Mouse (Mus musculus) lung, postnatal 36 days (tissue): ENCODE measurements around the gene Dennd5b.

ENCODE experiments used
- DNase-seq: peaks from one replicate; pipeline ENCODE4 v3.0.0; 2022; ENCODE audit warnings: mixed read lengths

Dennd5b gene

DNA sequence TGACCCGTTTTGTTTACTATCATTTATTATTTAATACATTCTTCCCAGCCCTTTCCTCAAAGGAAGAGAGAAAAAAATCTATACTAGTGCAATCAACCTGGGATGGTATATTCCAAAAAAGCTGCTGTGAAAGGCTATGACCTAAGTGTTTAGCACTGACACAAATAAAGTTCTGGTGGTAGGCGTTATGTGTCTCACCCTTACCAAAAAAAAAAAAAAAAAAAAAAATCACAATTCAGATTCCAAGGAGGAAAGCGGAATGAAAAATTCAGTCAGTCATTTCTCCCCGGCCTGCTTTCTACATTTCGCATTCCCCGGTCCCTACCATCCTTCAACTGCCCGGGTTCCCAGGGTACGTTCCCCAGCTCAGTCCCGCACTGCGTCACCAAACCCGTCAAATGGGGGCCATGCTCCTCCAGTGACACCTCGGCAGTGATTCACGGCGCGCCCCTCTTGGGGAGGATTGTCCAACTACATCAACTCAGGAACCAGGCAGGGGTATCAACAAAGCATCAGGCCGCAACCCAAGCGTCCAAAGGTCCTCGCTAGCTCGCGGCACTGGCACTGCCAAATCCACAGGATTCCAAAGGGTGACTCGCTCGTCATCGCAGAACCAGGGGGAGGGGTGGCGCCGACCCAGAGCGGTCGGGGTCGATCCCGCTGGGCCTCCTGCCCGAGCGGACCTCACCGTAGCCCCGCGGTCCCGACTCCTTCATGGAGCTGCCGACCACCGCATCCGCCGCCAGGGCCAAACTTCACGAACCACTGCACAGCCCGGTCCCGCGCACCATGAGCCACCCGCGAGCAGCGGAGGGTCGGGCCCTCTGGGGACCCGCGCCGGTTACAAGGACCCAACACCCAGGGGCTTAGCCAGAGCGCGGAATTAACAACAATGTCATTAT, 1.1 kb downstream of the Dennd5b start:
- DNase-seq = peak; percentile 52

DNA sequence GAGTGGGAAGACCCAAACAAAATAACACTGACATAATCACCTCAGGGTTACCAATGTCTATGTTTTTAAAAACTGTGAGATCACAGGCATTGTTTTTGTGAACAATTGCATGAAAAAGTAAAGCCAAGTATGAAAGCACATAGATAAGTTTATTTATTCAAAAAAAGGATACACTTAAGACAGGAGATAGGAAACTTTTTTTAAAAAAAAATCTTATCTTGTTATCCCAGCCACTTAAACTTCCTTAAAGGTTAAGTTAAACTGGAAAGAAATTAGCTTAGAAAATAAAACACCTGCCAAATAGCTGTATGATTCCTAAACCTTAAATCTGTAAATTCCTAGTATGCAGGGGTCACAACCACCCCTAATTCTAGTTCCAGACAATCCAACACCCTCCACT, 2.5 kb downstream of the Dennd5b start:
- no peak for DNase-seq

DNA sequence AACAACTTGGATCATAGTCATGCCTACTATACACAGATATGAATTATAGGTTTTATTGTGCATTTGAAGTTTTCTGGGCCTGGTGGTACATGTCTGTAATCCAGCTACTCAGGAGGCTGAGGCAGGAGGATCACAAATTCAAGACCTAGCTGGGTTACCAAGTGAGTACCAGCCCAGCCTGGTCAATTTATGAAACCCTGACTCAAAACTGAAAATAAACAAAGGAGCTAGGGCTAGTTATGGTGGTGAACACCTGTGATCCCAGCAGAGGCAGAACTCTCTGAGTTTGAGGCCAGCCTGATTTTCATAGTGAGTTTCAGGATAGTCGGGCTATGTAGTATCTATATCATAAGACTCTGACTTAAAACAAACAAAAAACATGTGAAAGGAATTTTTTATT, 4.2 kb downstream of the Dennd5b start:
- DNase-seq = no peak

DNA sequence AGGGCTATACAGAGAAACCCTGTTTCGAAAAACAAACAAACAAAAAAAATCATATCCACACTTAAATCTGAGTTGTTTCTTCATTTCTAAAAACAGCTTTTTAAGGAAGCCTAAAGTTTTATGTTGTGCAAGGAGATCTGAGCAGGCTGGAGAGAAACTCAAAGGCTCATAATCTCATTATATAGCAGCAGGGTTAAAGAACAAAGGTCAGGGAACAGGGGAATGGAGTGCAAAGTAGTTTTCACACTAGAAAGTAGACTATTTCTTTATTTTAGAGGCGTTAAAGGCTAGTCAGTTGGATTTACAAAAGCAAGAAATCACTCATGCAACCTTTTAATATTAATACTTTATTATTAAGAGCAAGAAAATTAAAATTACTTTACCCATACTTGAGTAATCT, 5.2 kb downstream of the Dennd5b start:
- no peak for DNase-seq

DNA sequence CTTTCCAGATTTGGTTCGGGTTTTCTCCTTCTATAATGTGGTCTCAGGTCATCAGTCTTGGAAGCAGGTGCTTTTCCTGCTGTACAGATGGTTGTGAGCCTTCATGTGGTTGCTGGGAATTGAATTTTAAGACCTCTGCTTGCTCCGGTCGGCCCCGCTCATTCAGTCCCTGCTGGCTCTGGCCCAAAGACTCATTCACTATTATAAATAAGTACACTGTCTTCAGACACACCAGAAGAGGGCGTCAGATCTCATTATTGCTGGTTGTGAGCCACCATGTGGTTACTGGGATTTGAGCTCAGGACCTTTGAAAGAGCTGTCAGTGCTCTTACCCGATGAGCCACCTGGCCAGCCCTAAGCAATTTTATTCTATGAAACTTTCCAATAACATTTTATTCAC, 6.1 kb downstream of the Dennd5b start:
- peak; percentile 21 for DNase-seq

DNA sequence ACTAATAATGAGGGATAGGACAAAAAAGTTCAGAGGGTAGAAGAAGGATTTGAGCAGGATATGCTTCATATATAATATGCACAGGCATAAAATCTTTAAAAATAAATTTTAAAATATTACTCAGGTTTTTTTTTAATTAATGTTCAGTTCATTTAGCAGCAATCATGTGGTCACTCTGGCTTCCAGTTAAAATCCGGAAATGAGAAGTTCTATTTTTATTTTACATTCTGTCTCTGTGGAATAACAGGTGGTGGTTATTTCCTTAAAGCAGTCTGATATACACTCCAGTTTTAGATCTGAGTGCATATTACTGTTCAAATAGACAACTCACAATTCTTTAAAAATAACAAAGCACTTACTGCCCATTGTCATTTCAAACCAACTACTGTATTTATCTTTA, 6.9 kb downstream of the Dennd5b start:
- DNase-seq = no peak

DNA sequence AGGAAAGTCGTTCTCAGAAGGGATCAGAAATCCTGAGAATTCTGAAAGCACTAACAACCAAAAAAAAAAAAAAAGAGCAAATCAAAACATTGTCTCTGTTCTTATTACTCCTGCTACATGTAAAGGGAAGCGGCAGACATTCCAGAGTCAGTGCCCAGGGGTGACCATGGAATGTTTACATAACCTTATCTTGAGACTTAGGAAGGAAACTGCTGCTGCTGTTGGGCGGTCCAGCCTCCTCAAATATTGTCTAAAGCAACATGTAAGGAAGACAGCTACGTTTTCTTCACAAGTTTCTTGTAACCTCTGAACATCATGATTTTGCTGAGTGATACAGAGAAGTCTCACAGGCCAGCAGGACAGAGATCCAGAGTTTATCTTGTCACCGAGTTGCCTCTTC, 8.0 kb downstream of the Dennd5b start:
- peak; percentile 81 for DNase-seq

DNA sequence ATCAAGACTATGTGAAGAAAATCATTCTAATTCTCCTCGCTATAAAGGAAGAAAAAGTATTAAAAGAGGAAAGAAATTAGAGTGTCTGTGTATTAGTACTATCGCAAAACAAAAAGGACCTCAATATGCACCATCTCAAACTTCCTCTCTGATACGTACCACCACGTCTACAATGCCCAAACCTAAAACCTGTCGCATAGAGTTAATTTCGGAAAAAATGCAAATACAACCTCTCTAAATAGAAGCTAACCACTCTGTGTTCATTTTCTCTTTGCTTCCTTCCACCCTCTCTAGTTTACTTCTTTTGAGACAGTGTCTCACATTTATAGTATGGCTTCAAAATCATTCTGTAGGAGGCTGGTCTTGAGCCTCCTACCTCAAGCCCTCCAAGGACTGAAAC, 9.1 kb downstream of the Dennd5b start:
- DNase-seq = no peak

DNA sequence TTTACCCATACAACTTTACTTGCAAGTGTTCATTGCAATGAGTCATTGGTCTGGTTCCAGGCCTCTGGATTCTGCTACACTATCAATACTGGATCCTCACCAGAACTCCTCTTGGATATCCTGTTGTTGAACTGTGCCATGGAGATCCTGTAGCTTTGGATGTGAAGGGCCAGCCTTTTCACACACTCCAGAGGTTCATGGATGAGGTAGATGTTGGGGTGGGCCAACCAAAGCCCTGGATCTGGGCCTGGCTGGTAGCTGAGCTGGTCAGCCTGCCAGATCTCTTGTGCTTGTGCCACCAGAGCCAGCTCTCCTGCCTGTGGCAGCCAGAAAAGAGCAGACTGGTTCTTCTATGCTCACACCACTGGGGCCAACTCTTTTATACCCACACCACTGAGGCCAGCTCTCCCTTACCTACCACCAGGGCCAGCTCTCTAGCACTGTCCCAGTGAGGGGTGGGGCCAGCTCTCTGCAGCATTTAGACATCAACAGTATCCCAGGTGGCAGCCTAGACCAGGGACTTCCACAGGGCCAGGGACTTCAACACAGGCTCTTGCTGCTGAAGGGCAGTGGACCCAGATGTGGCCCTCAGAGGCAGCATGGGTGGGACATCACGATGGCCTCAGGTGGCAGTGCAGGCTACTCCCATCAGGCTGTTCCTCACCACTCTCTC, 24.2 kb downstream of the Dennd5b start:
- no peak for DNase-seq

DNA sequence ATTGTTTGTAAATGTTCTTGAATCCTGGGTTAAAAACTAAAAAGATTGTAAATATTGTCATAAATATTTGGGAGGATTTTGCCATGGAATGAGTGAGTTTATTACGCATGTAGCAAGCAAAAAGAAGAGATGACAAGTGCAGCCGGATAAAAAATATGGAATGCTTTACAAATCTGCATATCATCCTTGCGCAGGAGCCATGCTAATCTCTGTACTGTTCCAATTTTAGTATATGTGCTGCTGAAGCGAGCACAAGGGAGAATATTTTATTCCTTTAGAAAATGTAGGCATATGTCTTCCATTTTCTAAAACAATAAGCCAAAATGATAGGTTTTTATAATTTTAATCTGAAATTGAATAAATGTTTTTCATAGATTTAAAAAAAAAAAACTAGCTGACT, 27.6 kb downstream of the Dennd5b start:
- DNase-seq = no peak

DNA sequence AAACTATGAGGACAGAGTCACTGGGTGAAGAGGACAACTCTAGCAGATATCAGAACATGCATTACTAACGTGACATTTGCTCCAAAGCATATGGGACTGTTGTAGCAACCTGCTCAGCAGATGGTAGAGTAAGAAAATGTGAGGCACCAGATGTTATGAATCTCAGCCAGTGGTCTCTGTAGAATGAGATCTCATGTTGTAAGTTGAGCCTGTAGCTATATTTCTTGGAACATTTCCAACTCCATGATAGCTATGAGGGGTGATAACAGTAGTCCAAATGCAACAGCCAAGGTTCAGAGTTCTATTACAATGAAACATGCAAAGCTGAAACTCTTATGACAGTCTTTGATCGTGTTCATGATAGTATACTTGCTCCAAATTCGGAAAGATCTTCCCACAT, 28.6 kb downstream of the Dennd5b start:
- no peak for DNase-seq

DNA sequence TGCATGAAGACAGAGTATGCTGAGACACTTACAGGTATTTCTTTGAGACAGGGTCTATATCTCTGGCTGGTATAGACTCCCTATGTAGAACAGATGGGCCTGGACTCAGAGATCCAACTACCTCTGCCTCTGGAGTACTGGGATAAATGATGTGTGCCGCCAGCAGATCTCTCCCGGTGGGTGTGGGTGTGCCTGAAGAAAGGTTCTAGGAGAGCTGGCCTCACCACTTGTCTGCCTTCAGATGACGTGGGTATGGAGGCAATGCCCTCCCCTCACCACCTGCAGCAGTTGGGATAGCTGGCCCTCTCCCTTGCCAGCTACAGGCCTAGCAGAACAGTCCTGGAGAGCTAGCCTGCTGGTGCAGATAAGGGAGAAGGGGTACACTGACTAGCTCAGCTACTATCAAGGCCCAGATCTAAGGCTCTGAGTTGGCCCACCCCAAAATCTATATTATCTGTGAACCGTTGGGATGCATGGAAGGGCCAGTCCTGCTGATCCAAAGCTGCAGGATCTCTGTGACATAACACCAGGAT, 30.8 kb downstream of the Dennd5b start:
- DNase-seq = no peak

DNA sequence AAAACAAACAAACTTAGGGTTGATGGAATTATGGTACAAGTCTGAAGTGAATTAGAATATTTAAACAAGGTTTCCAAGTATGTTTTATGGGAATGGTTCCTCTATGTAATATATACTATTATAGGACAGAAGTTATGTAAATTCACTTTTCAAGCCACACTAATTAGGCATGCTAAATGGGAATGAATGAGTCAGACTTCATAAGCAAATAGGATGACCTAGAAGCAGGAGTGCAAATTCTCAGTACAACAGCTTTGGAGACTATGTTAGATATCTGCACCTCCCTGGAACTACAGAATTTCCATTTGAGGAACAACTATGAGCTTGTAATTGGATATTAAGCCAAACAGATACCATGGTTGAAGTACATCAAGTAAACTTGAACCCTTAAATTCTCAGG, 38.1 kb downstream of the Dennd5b start:
- DNase-seq = no peak

DNA sequence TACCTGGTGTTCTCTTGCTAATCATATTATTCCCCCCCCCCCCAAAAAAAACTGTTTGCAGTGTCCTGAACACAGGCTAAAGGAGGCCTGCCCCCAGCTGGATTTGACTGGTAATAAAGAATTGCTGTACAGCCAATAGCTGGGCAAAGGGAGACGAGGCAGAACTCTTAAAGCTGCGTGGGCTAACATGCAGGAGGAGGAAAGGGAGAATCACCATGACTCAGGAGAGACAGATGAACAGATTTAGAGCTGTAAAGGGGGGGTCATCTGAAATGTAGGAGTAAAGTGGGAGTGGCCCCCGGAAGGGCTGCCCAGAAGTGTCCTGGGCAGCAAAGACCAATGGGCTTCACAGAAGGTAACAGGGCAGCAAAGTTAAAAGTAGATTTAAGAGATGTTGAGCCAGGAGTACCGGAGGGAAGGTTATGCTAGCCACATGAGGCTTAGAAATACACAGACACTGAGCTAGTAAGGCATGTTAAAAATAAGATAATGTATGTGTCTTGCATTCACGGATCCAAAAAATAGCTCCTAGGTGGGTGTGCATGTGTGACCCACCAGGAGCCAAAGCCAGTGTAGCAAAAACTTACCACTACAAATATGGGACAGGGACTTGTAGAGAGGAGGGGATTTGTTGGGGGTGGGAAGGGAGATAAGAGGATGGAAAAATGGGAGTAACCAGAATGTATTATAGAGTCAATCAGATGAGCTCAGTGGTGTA, 40.7 kb downstream of the Dennd5b start:
- DNase-seq = no peak

DNA sequence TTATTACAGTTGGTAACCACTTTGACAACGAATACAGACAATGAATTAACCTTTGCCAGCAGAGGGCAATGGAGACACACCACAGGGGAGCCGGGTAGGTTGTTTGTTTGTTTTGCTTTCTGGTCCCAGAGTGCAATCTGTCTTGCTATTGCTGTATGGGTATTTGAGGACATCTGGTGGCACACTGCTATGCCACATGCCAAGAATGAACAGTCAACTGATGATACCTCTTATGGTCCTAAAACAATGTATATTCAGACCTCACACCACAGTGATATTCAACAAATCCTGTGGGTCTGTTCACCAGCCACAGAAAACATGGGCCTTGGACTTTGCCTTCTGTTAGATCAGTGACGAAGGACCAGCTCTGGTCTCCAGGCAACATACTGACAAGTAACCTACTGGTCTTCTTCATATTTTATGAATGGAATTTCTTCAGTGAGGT, 43.5 kb downstream of the Dennd5b start:
- peak; percentile 73 for DNase-seq

DNA sequence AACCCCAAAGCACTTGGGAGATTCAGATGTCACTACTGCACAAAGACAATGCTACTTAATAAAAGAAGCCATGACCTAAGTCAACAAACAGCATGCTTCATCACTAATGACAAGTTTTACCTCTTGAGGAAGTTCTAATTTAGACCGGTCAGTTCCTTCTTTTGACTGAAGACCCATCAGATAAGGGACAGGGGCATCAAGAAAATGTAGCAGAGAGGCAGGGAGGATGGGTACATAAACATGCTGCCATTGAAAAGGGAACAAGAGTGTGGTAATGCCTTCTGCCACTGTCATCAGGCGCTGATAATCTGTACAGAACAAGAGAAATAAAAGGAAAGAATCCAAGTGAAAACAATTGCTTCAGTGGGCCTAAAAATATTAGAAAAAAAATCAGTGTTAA, 46.7 kb downstream of the Dennd5b start:
- no peak for DNase-seq

DNA sequence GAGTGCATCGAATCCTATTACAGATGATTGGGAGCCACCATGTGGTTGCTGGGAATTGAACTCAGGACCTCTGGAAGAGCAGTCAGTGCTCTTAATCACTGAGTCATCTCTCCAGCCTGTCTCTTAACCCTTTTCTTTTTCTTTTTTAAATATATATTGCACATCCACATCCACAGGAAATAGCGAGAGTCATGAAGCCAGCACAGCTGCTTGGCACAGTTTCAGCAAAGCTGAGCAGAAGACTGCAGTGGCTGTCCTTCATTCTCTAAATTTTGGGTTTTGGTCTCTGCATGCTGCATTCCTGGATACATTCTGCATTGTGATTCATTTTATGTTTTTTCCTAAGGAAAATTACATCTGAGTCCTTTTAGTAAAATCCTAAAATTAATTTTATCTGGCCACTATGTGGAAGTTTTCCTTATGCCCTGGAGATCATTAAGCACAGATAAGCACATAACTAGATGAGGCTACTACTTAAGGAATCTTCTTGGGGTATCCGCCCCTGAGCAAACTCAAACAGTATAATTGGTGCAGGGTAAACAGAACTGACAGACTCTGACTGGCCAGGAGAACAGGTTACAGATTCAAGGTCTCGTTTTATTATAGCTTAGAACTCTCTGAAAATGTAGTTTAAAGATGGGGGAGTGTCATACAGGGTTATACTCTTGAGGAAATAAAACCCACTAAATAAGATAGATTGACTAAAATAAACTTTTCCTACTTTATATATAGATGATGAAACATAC, 50.3 kb downstream of the Dennd5b start:
- no peak for DNase-seq

DNA sequence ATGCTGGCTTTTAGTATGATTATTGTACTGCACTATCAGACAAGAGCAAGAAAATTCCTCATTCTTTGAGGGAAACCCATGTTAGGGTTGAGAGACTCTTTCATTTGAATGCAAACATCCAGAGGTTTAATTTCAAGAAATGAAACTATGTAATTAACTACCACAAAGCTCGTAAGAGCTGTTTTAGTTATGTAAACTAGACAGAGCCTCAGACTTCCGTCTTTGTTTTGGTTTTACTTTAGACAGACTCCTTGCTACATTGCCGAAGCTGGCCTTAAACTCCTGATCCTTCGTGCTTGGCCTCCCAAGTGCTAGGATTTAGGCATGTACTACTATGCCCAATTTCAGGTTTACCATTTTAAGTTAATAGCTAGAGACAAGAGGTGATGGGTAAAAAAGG, 61.4 kb downstream of the Dennd5b start:
- DNase-seq = no peak

DNA sequence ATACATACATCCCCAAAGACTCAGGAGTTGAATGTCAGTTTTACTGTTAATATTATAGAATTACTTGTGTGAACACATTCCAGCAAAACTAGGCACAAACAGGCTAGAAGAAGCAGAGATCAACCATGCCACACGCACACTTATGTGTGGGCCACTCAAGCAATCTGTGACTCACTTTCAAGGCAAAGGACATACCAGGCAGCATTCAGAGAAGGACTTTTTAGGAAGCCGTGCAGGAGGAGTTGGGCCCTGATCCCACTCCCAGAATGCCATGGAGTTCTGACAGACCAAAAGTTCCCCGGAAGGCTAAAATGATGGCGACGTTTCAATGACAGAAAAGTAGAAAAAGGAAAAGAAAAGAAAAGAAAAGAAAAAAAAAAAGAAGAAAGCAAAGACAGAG, 69.3 kb downstream of the Dennd5b start:
- DNase-seq = no peak

DNA sequence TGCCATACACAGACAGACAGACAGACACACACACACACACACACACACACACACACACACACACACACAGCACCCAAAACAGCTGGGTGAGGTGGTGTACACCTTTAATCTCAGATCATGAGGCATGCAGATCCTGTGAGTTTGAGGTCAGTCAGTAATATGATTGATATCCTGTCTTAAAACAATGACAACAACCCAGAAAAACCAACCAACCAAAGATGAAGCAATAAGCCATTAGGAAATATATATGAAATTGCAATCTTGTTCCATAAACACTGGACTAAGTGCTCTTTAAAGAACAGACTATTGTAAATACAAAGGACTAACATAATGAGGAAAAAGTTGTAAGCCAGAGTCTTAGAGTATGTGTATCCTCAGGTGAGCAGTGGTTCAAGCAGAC, 70.1 kb downstream of the Dennd5b start:
- no peak for DNase-seq

DNA sequence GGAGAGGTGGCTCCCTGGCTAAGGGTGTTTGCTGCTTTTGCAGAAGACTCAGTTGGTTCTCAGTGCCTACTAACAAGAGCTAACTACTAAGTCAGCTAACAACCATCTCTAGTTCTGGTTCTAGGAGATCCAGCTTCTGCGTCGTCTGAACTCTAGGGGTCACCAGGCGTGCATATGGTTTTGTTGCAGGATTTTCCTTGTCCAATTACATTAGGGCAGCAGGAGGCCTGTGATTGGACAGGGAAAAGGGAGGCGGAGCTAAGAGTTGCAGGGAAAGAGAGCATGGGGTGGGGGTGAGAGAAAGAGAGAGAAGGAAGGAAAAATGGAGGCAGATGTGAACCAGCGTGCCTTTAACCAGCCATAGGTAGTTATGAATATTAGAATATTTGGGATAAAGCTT, 83.0 kb downstream of the Dennd5b start:
- DNase-seq = no peak

DNA sequence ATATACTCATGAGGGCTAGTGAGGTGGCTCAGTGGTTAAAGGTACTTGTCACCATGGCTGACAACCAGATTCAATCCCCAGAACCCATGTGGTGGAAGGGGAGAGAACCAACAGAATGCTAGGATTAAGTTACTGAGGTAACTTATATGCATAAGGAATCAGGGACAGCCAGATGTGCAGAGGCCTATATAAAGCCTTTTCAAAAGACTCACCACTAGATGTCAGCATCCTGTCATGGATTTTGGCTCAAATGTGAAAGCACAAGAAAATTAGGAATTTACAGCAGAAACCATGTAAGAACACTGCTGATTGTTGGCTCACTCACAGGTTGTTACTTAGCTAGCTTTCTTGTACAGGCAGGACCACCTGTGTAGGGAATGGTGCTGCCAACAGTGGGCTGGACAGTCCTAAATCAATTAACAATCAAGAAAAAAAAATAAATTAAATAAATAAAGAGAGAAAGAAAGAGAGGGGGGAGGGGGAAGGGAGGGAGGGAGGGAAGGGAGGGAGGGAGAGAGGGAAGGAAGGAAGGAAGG, 90.6 kb downstream of the Dennd5b start:
- peak; percentile 47 for DNase-seq
